ENCODE assay signal across 12 mouse cellular contexts in the genomic region with DNA sequence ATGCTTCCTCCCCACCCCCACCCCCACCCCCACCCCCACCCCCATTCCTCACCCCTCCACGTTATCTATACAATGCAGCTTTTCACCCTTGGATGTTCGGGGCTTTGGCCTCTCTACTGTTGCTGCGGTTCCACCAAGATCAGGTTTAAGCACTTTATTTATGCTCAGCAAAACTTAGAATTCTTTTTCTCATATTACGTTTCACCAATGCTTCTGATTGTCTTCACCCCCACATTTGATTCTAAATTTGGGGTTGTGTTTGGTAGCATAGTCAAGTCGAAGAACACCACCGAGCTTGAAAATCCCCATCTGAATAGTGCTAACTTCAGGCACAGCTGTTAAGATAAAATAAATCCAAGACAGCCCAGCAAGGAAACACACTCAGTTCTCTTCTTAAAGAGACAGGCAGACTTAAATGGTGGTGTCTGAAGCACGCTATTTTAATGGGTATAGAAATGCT. TPM values are rescaled to one million over a fixed set of nuclear protein-coding genes. Genes with fewer than 3 reads are reported as not detected.
DNase-seq lines count a peak whose midpoint lies in the region; ATAC-seq lines count a peak whose summit lies in the region.
"Had no signal": no experiment of that assay in that cellular context is flagged by ENCODE, and none has a peak within 500 bp of the region (broad histone marks: within the 10 kb centered on the region; RNA-seq: fewer than 3 reads in every experiment).

No protein-coding gene starts in this region.

- no peak overlapping the region for H3K4me3 ChIP-seq in heart, embryonic 13.5 days
- H3K4me3 ChIP-seq in liver, embryonic 13.5 days (replicated peaks), result peak overlapping the region; percentile 37
- H3K4me3 ChIP-seq: hindbrain, embryonic 13.5 days; lung, embryonic 15.5 days; neural tube, embryonic 13.5 days had no signal

- ATAC-seq in heart, embryonic 13.5 days (ENCODE audit: extremely low read depth, insufficient number of reproducible peaks, low FRiP score, low TSS enrichment), result no peak
- ATAC-seq in liver, embryonic 13.5 days (ENCODE audit: low read depth), result peak; percentile 88

- H3K27me3 ChIP-seq in heart, embryonic 13.5 days (replicated peaks), result no peaks in the 10 kb centered on the region
- H3K27me3 ChIP-seq in liver, embryonic 13.5 days, result no peaks in the 10 kb centered on the region
- H3K27me3 ChIP-seq: lung, embryonic 15.5 days; neural tube, embryonic 13.5 days had no signal

- 0 out of 2 replicates have a peak overlapping the region, but pooled peaks have one; percentile 19 for H3K9ac ChIP-seq in heart, embryonic 13.5 days
- H3K9ac ChIP-seq in liver, embryonic 13.5 days, result peak overlapping the region; percentile 57
- H3K9ac ChIP-seq: hindbrain, embryonic 13.5 days; lung, embryonic 15.5 days; neural tube, embryonic 13.5 days had no signal

- no peaks in the 10 kb centered on the region for H3K9me3 ChIP-seq in heart, embryonic 13.5 days
- H3K9me3 ChIP-seq in liver, embryonic 13.5 days (replicated peaks), result no peaks in the 10 kb centered on the region
- H3K9me3 ChIP-seq: hindbrain, embryonic 13.5 days; lung, embryonic 15.5 days; neural tube, embryonic 13.5 days had no signal

- intact Hi-C loops in heart, postnatal 25 days (cut with DNase I), result no loop called here

- H3K4me1 ChIP-seq in heart, embryonic 13.5 days, result peaks cover 12% of the 10 kb centered on the region; the same call in 1 of the 2 replicates
- peaks cover 78% of the 10 kb centered on the region for H3K4me1 ChIP-seq in liver, embryonic 13.5 days (replicated peaks)
- H3K4me1 ChIP-seq: hindbrain, embryonic 13.5 days; lung, embryonic 15.5 days had no signal

- H3K27ac ChIP-seq in heart, embryonic 13.5 days (replicated peaks), result no peak overlapping the region
- H3K27ac ChIP-seq in liver, embryonic 13.5 days, result peak overlapping the region; percentile 90
- H3K27ac ChIP-seq: hindbrain, embryonic 13.5 days; lung, embryonic 15.5 days; neural tube, embryonic 13.5 days had no signal

- WGBS in heart, embryonic 13.5 days, result 16% methylated on average over 7 of the region's 7 CpGs
- 11% methylated on average over 7 of the region's 7 CpGs for WGBS in liver, embryonic 13.5 days (ENCODE audit: insufficient replicate concordance)

- peak overlapping the region; percentile 52 for H3K4me2 ChIP-seq in heart, embryonic 13.5 days
- H3K4me2 ChIP-seq in liver, embryonic 13.5 days, result peak overlapping the region; percentile 67
- H3K4me2 ChIP-seq: lung, embryonic 15.5 days had no signal

- H3K36me3 ChIP-seq in heart, embryonic 13.5 days, result no peaks in the 10 kb centered on the region
- no peaks in the 10 kb centered on the region for H3K36me3 ChIP-seq in liver, embryonic 13.5 days
- H3K36me3 ChIP-seq: hindbrain, embryonic 13.5 days; lung, embryonic 15.5 days; neural tube, embryonic 13.5 days had no signal

- no peak for DNase-seq in heart, postnatal 25 days (ENCODE audit: low spot score)
- DNase-seq in right cerebral cortex, adult 18-20 months, result peak; percentile 48
- no peak for DNase-seq in right cerebral cortex, postnatal 36 days (ENCODE audit: low spot score in 2 of 2)
- peak; percentile 60 for DNase-seq in liver, embryonic 13.5 days
- DNase-seq in cerebellum, adult 9-11 months, result no peak
- no peak for DNase-seq in urinary bladder, postnatal 36 days (ENCODE audit: low spot score in 2 of 2)
- DNase-seq: embryo, embryonic 11 days; kidney, postnatal 25 days had no signal

RNA-seq across cellular contexts. Expression of gene Ssx2ip, which starts 10.8 kb away (rescaled TPM):
- 18.7 and 19.3 TPM in 2 replicates for polyA plus RNA-seq in heart, embryonic 13.5 days (2015; fragmentation: Nextera tagmentation; extraction: Ambion mirVana)
- 10 to 100 TPM; 12.4 to 12.5 TPM for total RNA-seq in heart, postnatal 25 days (2021)
- polyA plus RNA-seq in liver, embryonic 13.5 days (2015; fragmentation: Nextera tagmentation; extraction: Ambion mirVana), result 105 and 130 TPM in 2 replicates

RNA-seq across cellular contexts. Expression of gene Ctbs, which starts 55.9 kb away (rescaled TPM):
- 9.5 and 10.5 TPM in 2 replicates for polyA plus RNA-seq in heart, embryonic 13.5 days (2015; fragmentation: Nextera tagmentation; extraction: Ambion mirVana)
- total RNA-seq in heart, postnatal 25 days (2021), result 1 to 10 TPM; 4.2 to 4.4 TPM
- polyA plus RNA-seq in liver, embryonic 13.5 days (2015; fragmentation: Nextera tagmentation; extraction: Ambion mirVana), result 4.8 and 4.9 TPM in 2 replicates

Comparison
In these comparisons a context has a peak if more than half of its experiments do, and no peak if none do; other contexts are left out.
1. DNase-seq: peak in right cerebral cortex, adult 18-20 months (single experiment) and liver, embryonic 13.5 days (single experiment); none in heart, postnatal 25 days (single experiment), right cerebral cortex, postnatal 36 days (0 of 2), cerebellum, adult 9-11 months (single experiment) and urinary bladder, postnatal 36 days (0 of 2).